In genomic region chr2:166184417-166184816, GRCm38 (mm10) we compare ENCODE assay signal across 15 mouse cellular contexts. TPM values are rescaled to one million over a fixed set of nuclear protein-coding genes. Genes with fewer than 3 reads are reported as not detected.
DNase-seq lines count a peak whose midpoint lies in the region; ATAC-seq and TF ChIP-seq lines count a peak whose summit lies in the region.
"Had no signal": no experiment of that assay in that cellular context is flagged by ENCODE, and none has a peak within 500 bp of the region (broad histone marks: within the 10 kb centered on the region; RNA-seq: fewer than 3 reads in every experiment).

No protein-coding gene starts in this region.

- WGBS in liver, adult 2 months: 70% methylated on average over 6 of the region's 6 CpGs

- H3K9ac ChIP-seq in liver, adult 2 months (ENCODE audit: low read depth, low read length): no peak overlapping the region
- H3K9ac ChIP-seq: embryonic facial prominence, embryonic 15.5 days; heart, embryonic 12.5 days; hindbrain, embryonic 14.5 days; neural tube, embryonic 13.5 days had no signal

- DNase-seq in CD4-positive, CD25-positive, alpha-beta regulatory T cell, adult 2 months (ENCODE audit: low read depth, low spot score): peak; percentile 8
- no peak for DNase-seq in liver, adult 2 months (ENCODE audit: extremely low read depth, low read depth, low spot score)
- no peak for DNase-seq in liver
- DNase-seq in embryo, embryonic 11 days: peak; percentile 56
- DNase-seq in gastrocnemius, adult 18-20 months (ENCODE audit: low spot score): no peak
- no peak for DNase-seq in right cerebral cortex, adult 2 months (ENCODE audit: low spot score in 2 of 2)
- DNase-seq: cerebellum, adult 18-20 months; layer of hippocampus, adult 9-11 months; right cerebral cortex, postnatal 14 days had no signal

- H3K4me1 ChIP-seq in liver, adult 2 months (ENCODE audit: control insufficient read depth, insufficient read depth, low read length): no peaks in the 10 kb centered on the region
- peaks cover 82% of the 10 kb centered on the region for H3K4me1 ChIP-seq in E14TG2a.4 (replicated peaks; ENCODE audit: low read depth, low read length)

- no peak overlapping the region for H3K27ac ChIP-seq in liver, adult 2 months (replicated peaks; ENCODE audit: insufficient read depth, low read depth, low read length)
- H3K27ac ChIP-seq: embryonic facial prominence, embryonic 15.5 days; hindbrain, embryonic 14.5 days; neural tube, embryonic 13.5 days had no signal

- H3K9me3 ChIP-seq in E14TG2a.4 (ENCODE audit: low read length): no peaks in the 10 kb centered on the region
- H3K9me3 ChIP-seq: embryonic facial prominence, embryonic 15.5 days; neural tube, embryonic 13.5 days had no signal

- H3K27me3 ChIP-seq in liver, adult 2 months (ENCODE audit: control insufficient read depth, insufficient read depth, low read length): no peaks in the 10 kb centered on the region
- H3K27me3 ChIP-seq in E14TG2a.4 (ENCODE audit: insufficient read depth, low read length): 0 out of 2 replicates have a peak, but pooled peaks cover 8% of the 10 kb centered on the region
- H3K27me3 ChIP-seq: embryonic facial prominence, embryonic 15.5 days; heart, embryonic 12.5 days had no signal

- no peak for ATAC-seq in CD4-positive, CD25-positive, alpha-beta regulatory T cell, adult 4 months

- TF ChIP-seq CTCF in liver, adult 2 months (IDR thresholded peaks at IDR 0.05; ENCODE audit: low read depth, low read length): peak; percentile 40
- TF ChIP-seq CTCF in E14TG2a.4 (conservative IDR thresholded peaks at IDR 0.05; ENCODE audit: low read length): peak; percentile 73

- no peaks in the 10 kb centered on the region for H3K36me3 ChIP-seq in liver, adult 2 months (ENCODE audit: control insufficient read depth, insufficient read depth, low read length)
- no peaks in the 10 kb centered on the region for H3K36me3 ChIP-seq in E14TG2a.4 (ENCODE audit: insufficient read depth, low read length)
- H3K36me3 ChIP-seq: embryonic facial prominence, embryonic 15.5 days; heart, embryonic 12.5 days; neural tube, embryonic 13.5 days had no signal

- H3K79me2 ChIP-seq in liver, adult 2 months (ENCODE audit: control insufficient read depth, insufficient read depth, low read length): no peaks in the 10 kb centered on the region

- no peak for TF ChIP-seq POLR2A in liver, adult 2 months (IDR thresholded peaks at IDR 0.05; ENCODE audit: extremely low read depth, insufficient read depth, low read length)

- H3K4me3 ChIP-seq in liver, adult 2 months (ENCODE audit: insufficient read depth, low read depth, low read length): no peak overlapping the region
- H3K4me3 ChIP-seq in E14TG2a.4 (replicated peaks; ENCODE audit: low read length): no peak overlapping the region
- H3K4me3 ChIP-seq: embryonic facial prominence, embryonic 15.5 days; heart, embryonic 12.5 days; neural tube, embryonic 13.5 days had no signal

RNA-seq across cellular contexts. Expression of gene Sulf2, which starts 29.0 kb away (rescaled TPM):
- 1 to 10 TPM; 2.5 to 5.6 TPM for polyA plus RNA-seq in CD4-positive, CD25-positive, alpha-beta regulatory T cell, adult 4 months (2017; shearing (Covaris generic))
- total RNA-seq in liver, adult 2 months (2014; rRNA removed): 7.8 and 9.9 TPM in 2 replicates
- 16.1 and 21.9 TPM in 2 replicates for polyA plus RNA-seq in liver, adult 2 months (2012; rRNA removed)
- total RNA-seq in gastrocnemius, adult 18-20 months (2021): 10 to 100 TPM in 1 of 2 experiments, 1 to 10 TPM in 1; 8.7 to 12.3 TPM

Comparison
In these comparisons a context has a peak if more than half of its experiments do, and no peak if none do; other contexts are left out.
1. DNase-seq: peak in CD4-positive, CD25-positive, alpha-beta regulatory T cell, adult 2 months (single experiment) and embryo, embryonic 11 days (single experiment); none in liver, adult 2 months (single experiment), liver (single experiment), gastrocnemius, adult 18-20 months (single experiment) and right cerebral cortex, adult 2 months (0 of 2).